Mouse (Mus musculus) erythroblast, embryonic 14.5 days (primary cell): ENCODE results near the gene Safb2. TPM values are rescaled to one million over a fixed set of nuclear protein-coding genes. Genes with fewer than 3 reads are reported as not detected.
"Not testable (repeated sequence)": the region's sequence is repeated elsewhere in the genome, so short reads cannot be mapped to it uniquely, and the experiment has no call there.

ENCODE experiments used
- H3K27me3 ChIP-seq: 2 replicates; pipeline ENCODE4 v1.6.1; 2012; ENCODE audit warnings: inconsistent platforms; ENCODE audit not compliant: control insufficient read depth
- H3K36me3 ChIP-seq: 2 replicates; pipeline ENCODE4 v1.6.1; 2012; ENCODE audit warnings: mild to moderate bottlenecking, inconsistent platforms; ENCODE audit not compliant: control insufficient read depth
- H3K4me1 ChIP-seq: 2 replicates; pipeline ENCODE4 v1.6.1; 2012; ENCODE audit warnings: inconsistent platforms; ENCODE audit not compliant: control insufficient read depth
- H3K4me3 ChIP-seq: replicated peaks from 2 replicates; pipeline ENCODE3; 2012; ENCODE audit warnings: moderate library complexity, mild to moderate bottlenecking, inconsistent platforms
- H3K9me3 ChIP-seq: 2 replicates; pipeline ENCODE4 v1.6.1; 2012; ENCODE audit warnings: low read length, inconsistent platforms, mixed read lengths; ENCODE audit not compliant: control insufficient read depth
- GATA1 ChIP-seq: IDR thresholded peaks from 2 replicates; pipeline ENCODE4 v1.6.1; 2012; ENCODE audit warnings: low read length, inconsistent platforms, mixed read lengths
- TAL1 ChIP-seq: IDR thresholded peaks from 3 replicates; pipeline ENCODE4 v1.6.1; 2012; ENCODE audit warnings: low read length, inconsistent platforms, mixed read lengths
- polyA plus RNA-seq: library from polyadenylated mRNA; stranded (reverse); fragments of >175 nt; gene quantifications from 2 replicates; pipeline ENCODE4 v1.2.3, GENCODE M21; 2012

The Safb2 gene
- polyA plus RNA-seq, result 26.3 and 27.6 TPM in 2 replicates

DNA sequence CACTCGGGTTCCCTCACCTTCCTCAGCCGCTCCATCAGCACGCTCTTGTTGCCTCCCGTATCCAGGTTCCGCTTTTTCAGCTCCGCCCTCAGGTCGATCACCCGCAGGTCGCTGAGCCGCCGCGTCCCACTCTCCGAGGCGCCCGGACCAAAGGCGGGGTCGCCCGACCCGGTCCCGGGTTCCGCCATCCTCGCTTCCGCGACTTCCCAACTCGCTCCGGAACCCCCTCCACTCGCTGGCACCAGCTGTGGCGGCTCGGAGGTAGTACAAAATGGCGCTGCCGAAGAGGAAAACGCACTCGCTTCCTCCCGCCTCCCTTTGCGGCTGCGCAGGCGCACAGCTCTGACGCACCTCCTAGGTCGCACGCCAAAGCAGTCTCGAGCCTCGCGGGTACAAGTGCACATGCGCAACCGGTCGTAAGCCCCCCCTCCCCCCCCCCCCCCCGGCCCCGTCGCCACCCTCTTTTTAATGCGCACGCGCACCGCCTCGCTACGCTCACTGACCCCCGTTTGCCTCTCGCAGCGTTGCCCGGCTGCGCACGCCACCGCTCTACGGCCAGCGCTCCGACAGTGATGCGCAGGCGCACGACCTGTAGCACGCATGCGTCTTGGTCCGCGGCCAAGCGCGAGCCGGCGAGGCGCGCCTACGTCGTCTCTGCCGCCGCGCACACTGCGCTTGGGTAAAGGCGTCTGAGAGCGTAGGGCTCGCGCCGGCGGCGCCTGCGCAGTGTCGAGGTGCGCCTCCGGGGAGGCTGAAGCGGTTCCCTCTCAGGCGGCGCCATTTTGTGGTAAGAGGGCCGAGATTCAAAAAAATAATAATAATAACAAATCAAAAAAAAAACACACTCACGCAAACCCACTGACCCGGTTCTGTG is at the start of gene Safb2, which contains the start of gene Safb:
Gene Safb2 (minus strand): TSS at position 329 of the 874 bp plus-strand sequence.
Gene Safb (plus strand): TSS at position 569 of the 874 bp plus-strand sequence.
- H3K27me3 ChIP-seq, result no peaks in the 10 kb centered on the region
- peak within 1 kb of the TSS; percentile 99 for H3K4me3 ChIP-seq
- H3K36me3 ChIP-seq, result peaks cover 76% of the 10 kb centered on the region
- no peak for TF ChIP-seq GATA1
- no peak for TF ChIP-seq TAL1
- H3K9me3 ChIP-seq, result no peaks in the 10 kb centered on the region
- peaks cover 71% of the 10 kb centered on the region for H3K4me1 ChIP-seq

DNA sequence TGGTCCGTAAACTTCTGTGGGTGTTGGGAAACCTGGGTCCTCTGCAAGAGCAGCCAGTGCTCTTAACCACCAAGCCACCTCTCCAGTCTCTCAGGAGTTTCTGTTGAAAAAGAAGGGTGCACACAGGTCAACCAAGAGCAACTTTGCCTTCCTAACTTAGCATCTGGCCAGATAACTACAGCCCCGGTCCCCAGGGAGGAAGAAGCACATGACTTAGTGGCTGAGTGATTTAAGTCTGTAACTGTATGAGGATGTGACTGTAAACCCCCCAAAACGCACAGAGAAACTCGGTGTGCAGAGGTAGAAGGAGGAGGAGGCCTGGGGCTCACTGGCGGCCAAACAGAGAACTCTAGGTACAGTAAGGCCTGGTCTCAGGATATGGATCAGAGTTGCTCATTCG is 49.6 kb upstream of the Safb2 start:
- Histone ChIP-seq H3K9me3 (no peaks in the 10 kb centered on the region), H3K36me3 (no peaks in the 10 kb centered on the region), H3K27me3 (peaks cover 13% of the 10 kb centered on the region; the same call in 1 of the 2 replicates), H3K4me3 (no peak overlapping the region), H3K4me1 (peaks cover 2% of the 10 kb centered on the region)
- TF ChIP-seq TAL1 (no peak), GATA1 (no peak)

DNA sequence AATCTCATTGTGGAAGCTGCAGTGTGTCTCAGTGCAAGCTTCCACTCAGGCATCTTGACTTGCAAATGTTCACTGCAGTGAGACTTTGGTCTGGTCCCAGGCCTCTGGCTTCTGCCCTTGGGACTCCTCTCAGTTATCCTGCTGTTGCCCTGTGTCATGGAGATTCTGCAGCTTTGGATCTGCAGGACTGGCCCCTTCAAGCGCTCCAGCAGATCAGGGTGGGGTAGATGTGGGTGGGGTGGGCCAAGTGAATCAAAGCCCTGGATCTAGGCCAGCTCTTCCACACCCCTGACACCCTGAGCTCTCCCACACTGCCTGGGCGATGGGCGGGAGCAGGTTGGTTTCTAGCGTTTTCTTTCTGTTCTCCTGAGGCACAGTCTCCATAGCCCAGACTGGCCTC is 47.4 kb upstream of the Safb2 start:
- Histone ChIP-seq H3K36me3 (no peaks in the 10 kb centered on the region), H3K4me3 (no peak overlapping the region), H3K4me1 (peaks cover 15% of the 10 kb centered on the region), H3K9me3 (no peaks in the 10 kb centered on the region), H3K27me3 (peaks cover 24% of the 10 kb centered on the region)
- no peak for TF ChIP-seq GATA1
- no peak for TF ChIP-seq TAL1

DNA sequence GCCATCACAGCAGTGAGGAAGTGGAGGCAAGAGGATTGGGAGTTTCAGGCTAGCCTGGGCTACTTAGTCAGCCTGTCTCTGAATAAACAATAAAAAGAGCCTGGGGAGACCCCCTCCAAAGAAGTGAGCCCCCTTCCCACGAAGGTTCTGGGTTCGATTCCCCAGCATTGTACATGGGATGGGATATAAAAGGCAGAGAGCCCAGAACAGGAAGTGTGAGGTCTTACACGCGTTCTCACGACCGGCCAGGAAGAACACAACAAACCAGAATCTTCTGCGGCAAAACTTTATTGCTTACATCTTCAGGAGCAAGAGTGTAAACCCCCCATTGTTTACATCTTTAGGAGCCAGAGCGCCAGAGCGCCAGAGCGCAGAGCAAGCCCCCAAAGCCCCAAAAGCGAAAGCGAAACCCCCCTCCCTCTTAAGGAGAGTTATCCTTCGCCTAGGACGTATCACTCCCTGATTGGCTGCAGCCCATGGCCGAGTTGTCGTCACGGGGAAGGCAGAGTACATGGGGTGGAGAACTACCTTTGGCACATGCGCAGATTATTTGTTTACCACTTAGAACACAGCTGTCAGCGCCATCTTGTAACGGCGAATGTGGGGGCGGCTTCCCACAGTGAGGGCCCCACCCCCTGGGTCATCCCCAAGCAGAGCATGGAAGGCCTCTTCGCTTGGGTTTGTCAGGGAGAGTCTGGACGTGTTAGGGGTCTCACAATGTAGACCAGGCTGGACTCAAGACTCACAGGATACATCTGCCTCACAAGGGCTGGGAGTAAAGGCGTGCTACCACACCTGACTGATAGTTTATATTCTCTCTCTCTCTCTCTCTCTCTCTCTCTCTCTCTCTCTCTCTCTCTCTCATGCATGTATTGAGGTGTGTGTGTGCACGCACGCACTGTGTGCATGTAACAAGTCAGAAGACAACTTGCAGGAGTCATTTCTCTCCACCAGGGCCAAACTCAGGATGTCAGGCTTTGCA is 45.7 kb upstream of the Safb2 start:
- Histone ChIP-seq H3K27me3 (peaks cover 24% of the 10 kb centered on the region), H3K4me3 (peak overlapping the region; percentile 29)
- not testable (repeated sequence) for H3K36me3 ChIP-seq

DNA sequence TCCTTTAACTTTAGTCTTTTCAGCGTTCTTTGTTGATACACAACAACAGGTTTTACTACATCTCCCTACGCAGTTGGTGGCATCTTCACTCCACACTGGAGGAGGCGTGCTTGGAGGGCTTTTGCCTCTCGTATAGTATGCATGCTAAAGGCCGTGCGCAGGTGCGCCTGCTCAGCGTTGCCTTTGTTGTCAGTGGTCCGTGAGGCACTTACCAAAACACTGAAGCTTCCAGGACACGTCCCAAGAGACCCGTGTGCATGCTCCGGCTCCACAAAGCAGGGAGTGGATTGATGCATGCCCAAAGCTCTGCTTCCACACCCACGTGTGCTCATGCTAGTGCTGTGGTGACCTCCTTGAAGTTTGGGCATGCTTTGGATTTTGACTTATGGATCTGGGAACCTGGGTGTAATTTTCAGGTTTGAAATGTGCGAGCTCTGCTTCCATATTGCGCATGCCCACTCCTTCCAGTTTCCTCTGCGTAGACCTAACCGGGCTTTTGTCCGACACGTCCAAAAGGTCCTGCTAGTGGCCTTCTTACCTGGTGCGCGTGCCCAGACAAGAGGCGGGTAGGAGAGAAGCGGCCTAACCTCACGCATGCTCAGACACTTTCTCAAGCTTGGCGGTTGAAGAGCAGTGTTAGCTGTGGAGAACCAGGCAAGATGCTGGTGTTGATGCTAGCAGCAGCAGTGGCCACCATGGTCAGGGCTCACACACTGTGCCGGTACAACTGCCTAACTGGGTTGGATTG is 43.3 kb upstream of the Safb2 start, which contains the start of gene Catsperd:
Gene Catsperd (plus strand): TSS at position 614 of the 748 bp plus-strand sequence.
- peaks cover 39% of the 10 kb centered on the region for H3K4me1 ChIP-seq
- H3K27me3 ChIP-seq, result peaks cover 24% of the 10 kb centered on the region
- TF ChIP-seq GATA1, result no peak
- no peak for TF ChIP-seq TAL1
- H3K4me3 ChIP-seq, result peak within 1 kb of the TSS; percentile 88
- peaks cover 27% of the 10 kb centered on the region for H3K36me3 ChIP-seq
- no peaks in the 10 kb centered on the region for H3K9me3 ChIP-seq

More for the DNA sequence above, 45.7 kb upstream of the Safb2 start:
- not testable (repeated sequence) for H3K9me3 ChIP-seq
- peaks cover 32% of the 10 kb centered on the region for H3K4me1 ChIP-seq

DNA sequence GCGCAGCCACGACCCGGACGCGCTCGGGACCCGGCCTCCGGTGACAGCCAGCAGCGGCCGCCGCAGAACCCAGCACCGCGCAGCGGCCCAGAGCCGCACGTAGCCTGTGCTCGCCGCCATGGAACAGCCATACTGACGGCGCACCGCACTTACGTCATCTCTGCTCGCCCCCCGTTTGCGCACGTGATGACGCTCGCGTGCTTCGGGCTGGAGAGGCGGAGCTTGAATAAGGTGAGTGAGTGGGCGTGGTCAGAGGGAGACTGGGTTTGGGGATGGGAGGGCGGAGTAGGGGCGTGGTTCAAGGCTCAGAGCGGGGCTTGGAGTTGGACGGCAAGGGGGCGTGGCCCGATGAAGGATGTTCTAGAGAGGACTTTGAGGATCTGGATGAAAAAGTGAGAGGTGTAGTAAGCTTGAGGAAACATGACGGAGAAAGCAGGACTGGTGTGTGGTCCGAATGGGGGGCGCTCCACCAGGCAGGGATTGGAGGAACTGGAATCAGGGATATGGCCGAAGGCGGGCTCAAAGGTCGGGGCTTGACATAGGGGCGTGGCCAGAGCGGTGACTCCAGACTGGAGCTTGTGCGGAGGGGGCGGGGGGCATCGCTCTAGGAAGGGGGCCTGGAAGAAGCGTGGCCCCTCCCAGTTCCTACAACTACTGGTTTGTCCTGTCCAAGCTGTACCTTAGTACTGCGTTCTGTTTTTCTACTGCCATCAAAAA is 42.5 kb upstream of the Safb2 start, which contains the start of gene Lonp1:
Gene Lonp1 (minus strand): TSS at position 134 of the 717 bp plus-strand sequence.
- H3K27me3 ChIP-seq, result peaks cover 21% of the 10 kb centered on the region
- peaks cover 36% of the 10 kb centered on the region for H3K4me1 ChIP-seq
- TF ChIP-seq GATA1 (no peak), TAL1 (no peak)
- peaks cover 35% of the 10 kb centered on the region for H3K36me3 ChIP-seq
- no peaks in the 10 kb centered on the region for H3K9me3 ChIP-seq
- H3K4me3 ChIP-seq, result peak within 1 kb of the TSS; percentile 88

DNA sequence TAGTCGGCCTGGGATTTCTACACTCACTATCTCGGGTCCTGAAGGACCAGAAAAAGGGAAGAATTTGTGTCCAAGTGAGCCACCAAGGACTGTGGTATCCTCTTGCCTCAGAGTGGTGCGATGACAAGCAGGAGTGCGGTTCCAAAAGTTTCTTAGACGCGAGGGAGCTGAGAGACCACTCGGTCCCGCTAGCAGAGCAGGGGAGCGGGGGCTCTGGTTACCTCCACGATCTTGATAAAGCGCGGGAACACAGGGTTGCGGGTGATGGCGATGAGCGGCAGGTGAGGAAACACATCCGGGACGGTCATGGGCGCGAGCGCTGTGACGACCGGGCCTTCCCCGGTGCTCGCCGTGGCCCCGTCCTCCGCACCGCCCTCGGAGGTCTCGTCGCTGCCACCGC is 41.9 kb upstream of the Safb2 start:
- Histone ChIP-seq H3K27me3 (peaks cover 21% of the 10 kb centered on the region), H3K4me1 (peaks cover 36% of the 10 kb centered on the region), H3K4me3 (peak overlapping the region; percentile 88), H3K9me3 (no peaks in the 10 kb centered on the region), H3K36me3 (peaks cover 41% of the 10 kb centered on the region)
- TF ChIP-seq TAL1 (no peak), GATA1 (no peak)

DNA sequence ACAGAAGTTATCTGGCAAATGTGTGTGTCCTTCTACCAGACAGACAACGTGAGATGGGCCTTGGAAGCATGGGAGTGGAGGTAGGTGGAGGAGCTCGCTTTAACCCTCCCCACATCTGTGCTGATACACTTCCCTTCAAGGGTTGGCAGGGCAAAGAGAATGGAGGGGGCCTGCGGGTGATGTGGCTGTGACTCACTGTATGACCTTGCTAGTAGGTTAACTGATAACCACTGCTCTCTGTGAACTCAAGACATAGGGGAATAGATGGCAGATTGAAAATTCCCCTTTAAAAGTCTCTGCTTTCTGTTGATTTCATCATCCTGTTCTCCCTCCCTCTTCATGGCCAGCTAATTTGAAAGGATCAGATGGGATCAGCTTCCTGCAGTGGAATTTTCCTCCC is 41.1 kb upstream of the Safb2 start:
- H3K4me3 ChIP-seq, result peak overlapping the region; percentile 88
- H3K36me3 ChIP-seq, result peaks cover 48% of the 10 kb centered on the region
- TF ChIP-seq TAL1 (no peak), GATA1 (no peak)
- H3K9me3 ChIP-seq, result no peaks in the 10 kb centered on the region
- H3K4me1 ChIP-seq, result peaks cover 36% of the 10 kb centered on the region
- H3K27me3 ChIP-seq, result peaks cover 19% of the 10 kb centered on the region
